Mouse (Mus musculus) lung, postnatal 0 days (tissue): ENCODE measurements around the gene Ahcyl1. TPM values are rescaled to one million over a fixed set of nuclear protein-coding genes. Genes with fewer than 3 reads are reported as not detected.
A peak's percentile ranks its signal among the peaks of the same experiment; 100 is the strongest.

Source experiments
- ATAC-seq: fragments of 200-750 bp; cut with Nextera tagmentation; 2 replicates; pipeline ENCODE4 v1.8.0; 2017; ENCODE audit warnings: moderate library complexity
- DNase-seq: peaks from one replicate; pipeline ENCODE4 v3.0.0-alpha.2; 2016; ENCODE audit warnings: low spot score
- H3K27ac ChIP-seq: fragments of 300-500 bp; sonication (generic); 2 replicates; pipeline ENCODE4 v1.5.1; 2014; ENCODE audit warnings: antibody characterized with exemption, mild to moderate bottlenecking, low read length, mixed read lengths
- H3K27me3 ChIP-seq: fragments of 300-500 bp; sonication (generic); replicated peaks from 2 replicates; pipeline ENCODE4 v1.6.1; 2014; ENCODE audit warnings: low read length, mixed read lengths; ENCODE audit not compliant: insufficient read depth
- H3K36me3 ChIP-seq: fragments of 300-500 bp; sonication (generic); 2 replicates; pipeline ENCODE4 v1.6.1; 2014; ENCODE audit warnings: low read length, mixed read lengths; ENCODE audit not compliant: insufficient read depth
- H3K4me1 ChIP-seq: fragments of 300-500 bp; sonication (generic); 2 replicates; pipeline ENCODE4 v1.6.1; 2014; ENCODE audit warnings: antibody characterized with exemption, low read depth, low read length, mixed read lengths; ENCODE audit not compliant: insufficient read depth
- H3K4me2 ChIP-seq: fragments of 300-500 bp; sonication (generic); replicated peaks from 2 replicates; pipeline ENCODE4 v1.6.1; 2014; ENCODE audit warnings: low read depth, mild to moderate bottlenecking, low read length, moderate library complexity, mixed read lengths
- H3K4me3 ChIP-seq: fragments of 300-500 bp; sonication (generic); 2 replicates; pipeline ENCODE4 v1.5.1; 2014; ENCODE audit warnings: low read depth, low read length
- H3K9ac ChIP-seq: fragments of 300-500 bp; sonication (generic); replicated peaks from 2 replicates; pipeline ENCODE4 v1.6.1; 2014; ENCODE audit warnings: low read depth, mild to moderate bottlenecking
- H3K9me3 ChIP-seq: fragments of 300-500 bp; sonication (generic); 2 replicates; pipeline ENCODE4 v1.6.1; 2016; ENCODE audit warnings: low read length, mixed read lengths
- CTCF ChIP-seq: IDR thresholded peaks from 2 replicates; pipeline ENCODE4 v1.5.1; 2016; ENCODE audit warnings: antibody characterized with exemption, mild to moderate bottlenecking
- EP300 ChIP-seq: IDR thresholded peaks from 2 replicates; pipeline ENCODE4 v1.6.1; 2016; ENCODE audit warnings: antibody characterized with exemption, mild to moderate bottlenecking, control low read depth
- WGBS: fragments of 180-500 bp; shearing (Covaris S2); extraction: QIAGEN DNeasy Blood & Tissue Kit; methylation state at CpG from one replicate; pipeline ENCODE4 v1.1.7; 2014; 5-methylcytosine and 5-hydroxymethylcytosine counted together
- polyA plus RNA-seq: library from polyadenylated mRNA; unstranded; fragments of >200 nt; fragmentation: Nextera tagmentation; extraction: Ambion mirVana; gene quantifications from 2 replicates; pipeline ENCODE4 v1.2.1, GENCODE M21; 2015

The Ahcyl1 gene
- polyA plus RNA-seq, 1 experiment from 2014 or later, result 37.1 TPM

DNA sequence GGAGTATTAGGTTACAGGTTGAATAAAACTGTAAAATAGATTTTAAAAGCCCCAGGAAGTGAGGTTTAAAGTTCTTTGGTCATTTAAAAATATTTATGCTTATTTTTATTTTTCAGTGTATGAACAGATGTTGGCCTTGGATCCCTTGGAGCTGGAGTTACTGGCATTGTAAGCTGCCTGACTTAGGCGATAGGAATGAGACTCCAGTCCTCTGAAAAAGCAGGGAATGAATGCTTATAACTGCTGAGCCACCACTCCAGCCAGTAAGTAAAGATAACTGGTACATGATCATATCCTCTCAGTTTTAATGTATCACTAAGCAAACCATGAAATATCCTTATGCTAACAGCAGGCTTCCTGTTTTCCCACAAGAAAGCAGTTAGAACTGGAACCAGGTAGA lies 8.1 kb downstream of the Ahcyl1 start:
- TF ChIP-seq EP300 (no peak), CTCF (no peak)
- no peaks in the 10 kb centered on the region for H3K36me3 ChIP-seq
- DNase-seq, result no peak
- 26% methylated on average over 1 of the region's 1 CpGs for WGBS
- peaks cover 6% of the 10 kb centered on the region; the same call in 1 of the 2 replicates for H3K4me1 ChIP-seq
- H3K9ac ChIP-seq, result no peak overlapping the region
- no peaks in the 10 kb centered on the region for H3K27me3 ChIP-seq
- H3K9me3 ChIP-seq, result no peaks in the 10 kb centered on the region
- no peak for ATAC-seq
- no peak overlapping the region for H3K4me3 ChIP-seq
- H3K27ac ChIP-seq, result no peak overlapping the region
- no peak overlapping the region for H3K4me2 ChIP-seq

DNA sequence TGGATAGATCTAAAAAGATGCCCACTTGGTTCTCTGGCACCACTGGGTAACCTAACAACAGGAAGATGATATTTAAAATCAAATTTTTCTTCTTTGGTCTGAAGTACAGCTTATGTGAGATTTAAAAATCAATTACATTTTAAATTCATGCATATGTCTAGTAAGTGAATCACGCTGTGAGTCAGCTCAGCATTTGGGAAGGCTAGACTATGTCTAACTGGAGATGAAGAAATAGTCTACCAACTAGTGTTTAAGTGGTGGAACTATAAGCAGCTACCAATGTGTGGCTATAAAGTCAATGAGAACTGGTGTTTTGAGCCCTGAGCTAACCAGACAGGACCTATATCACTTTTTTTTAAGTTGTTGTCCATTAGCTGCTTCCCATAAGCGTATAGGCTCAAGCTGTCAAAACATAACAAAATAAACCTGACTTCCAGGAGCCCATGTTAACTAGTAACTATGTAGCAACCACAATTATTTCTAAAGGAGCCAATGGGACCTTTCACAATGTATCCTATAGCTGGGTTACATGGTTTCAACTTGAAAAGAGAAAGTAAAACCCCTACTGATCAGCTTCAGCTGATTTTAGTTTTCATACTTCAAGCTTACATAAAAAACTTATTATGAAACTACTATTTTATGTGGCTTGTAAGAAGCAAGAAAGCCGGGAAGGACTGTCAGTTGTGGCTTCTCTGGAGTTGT lies 9.9 kb downstream of the Ahcyl1 start:
- Histone ChIP-seq H3K4me1 (peaks cover 6% of the 10 kb centered on the region; the same call in 1 of the 2 replicates), H3K9me3 (no peaks in the 10 kb centered on the region), H3K36me3 (no peaks in the 10 kb centered on the region), H3K4me2 (no peak overlapping the region), H3K9ac (no peak overlapping the region), H3K4me3 (no peak overlapping the region), H3K27ac (no peak overlapping the region), H3K27me3 (no peaks in the 10 kb centered on the region)
- WGBS, result 85% methylated on average over 3 of the region's 3 CpGs
- ATAC-seq (no peak), DNase-seq (no peak)
- TF ChIP-seq EP300, result no peak
- no peak for TF ChIP-seq CTCF

DNA sequence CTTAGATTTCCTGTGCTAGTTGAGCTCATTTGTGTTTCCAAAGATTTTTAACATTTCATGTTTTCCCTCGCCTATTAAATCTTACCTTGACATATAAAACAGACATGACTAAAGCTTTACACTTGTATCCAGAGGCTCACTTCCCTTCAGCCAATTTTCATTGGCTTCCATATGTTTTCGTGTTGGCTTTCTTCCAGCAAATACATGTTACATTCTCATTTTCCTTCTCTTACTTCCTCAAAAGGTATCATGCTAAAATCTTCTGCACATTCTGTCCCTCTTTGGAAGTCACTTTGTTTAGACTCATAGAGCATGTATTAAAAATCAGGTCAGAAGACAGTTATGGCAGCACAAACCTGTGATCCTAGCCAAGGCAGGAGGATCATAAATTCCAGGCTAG lies 10.7 kb downstream of the Ahcyl1 start:
- Histone ChIP-seq H3K27ac (no peak overlapping the region), H3K36me3 (no peaks in the 10 kb centered on the region), H3K4me1 (peaks cover 6% of the 10 kb centered on the region; the same call in 1 of the 2 replicates), H3K4me3 (no peak overlapping the region), H3K27me3 (no peaks in the 10 kb centered on the region), H3K4me2 (no peak overlapping the region), H3K9ac (no peak overlapping the region), H3K9me3 (no peaks in the 10 kb centered on the region)
- 73% methylated on average over 2 of the region's 2 CpGs for WGBS
- DNase-seq (no peak), ATAC-seq (no peak)
- no peak for TF ChIP-seq CTCF
- TF ChIP-seq EP300, result no peak

DNA sequence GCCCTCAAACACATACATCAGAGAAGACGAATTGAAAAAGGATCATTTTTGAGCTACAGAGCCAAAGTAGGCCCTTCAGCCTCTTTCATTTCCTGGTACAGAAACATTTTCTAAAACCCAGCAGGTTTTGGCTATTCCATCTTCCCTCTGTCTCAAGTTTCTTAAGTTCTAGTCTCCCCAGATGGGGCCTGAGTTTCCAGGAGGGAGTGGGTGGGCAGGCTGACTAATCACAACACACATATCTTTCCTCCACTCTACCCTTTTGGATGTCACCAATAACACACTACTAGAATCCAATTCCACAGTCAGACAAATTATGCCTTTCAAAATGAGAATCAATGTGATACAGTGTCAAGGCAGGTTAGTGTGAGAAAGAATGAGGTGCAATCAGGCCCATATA lies 12.8 kb downstream of the Ahcyl1 start:
- WGBS, result 83% methylated on average over 1 of the region's 1 CpGs
- DNase-seq (no peak), ATAC-seq (no peak)
- H3K9me3 ChIP-seq, result no peaks in the 10 kb centered on the region
- no peak overlapping the region for H3K4me2 ChIP-seq
- no peak for TF ChIP-seq CTCF
- no peak for TF ChIP-seq EP300
- H3K36me3 ChIP-seq, result no peaks in the 10 kb centered on the region
- H3K27me3 ChIP-seq, result no peaks in the 10 kb centered on the region
- H3K27ac ChIP-seq, result no peak overlapping the region
- H3K4me3 ChIP-seq, result no peak overlapping the region
- no peaks in the 10 kb centered on the region for H3K4me1 ChIP-seq
- H3K9ac ChIP-seq, result no peak overlapping the region

DNA sequence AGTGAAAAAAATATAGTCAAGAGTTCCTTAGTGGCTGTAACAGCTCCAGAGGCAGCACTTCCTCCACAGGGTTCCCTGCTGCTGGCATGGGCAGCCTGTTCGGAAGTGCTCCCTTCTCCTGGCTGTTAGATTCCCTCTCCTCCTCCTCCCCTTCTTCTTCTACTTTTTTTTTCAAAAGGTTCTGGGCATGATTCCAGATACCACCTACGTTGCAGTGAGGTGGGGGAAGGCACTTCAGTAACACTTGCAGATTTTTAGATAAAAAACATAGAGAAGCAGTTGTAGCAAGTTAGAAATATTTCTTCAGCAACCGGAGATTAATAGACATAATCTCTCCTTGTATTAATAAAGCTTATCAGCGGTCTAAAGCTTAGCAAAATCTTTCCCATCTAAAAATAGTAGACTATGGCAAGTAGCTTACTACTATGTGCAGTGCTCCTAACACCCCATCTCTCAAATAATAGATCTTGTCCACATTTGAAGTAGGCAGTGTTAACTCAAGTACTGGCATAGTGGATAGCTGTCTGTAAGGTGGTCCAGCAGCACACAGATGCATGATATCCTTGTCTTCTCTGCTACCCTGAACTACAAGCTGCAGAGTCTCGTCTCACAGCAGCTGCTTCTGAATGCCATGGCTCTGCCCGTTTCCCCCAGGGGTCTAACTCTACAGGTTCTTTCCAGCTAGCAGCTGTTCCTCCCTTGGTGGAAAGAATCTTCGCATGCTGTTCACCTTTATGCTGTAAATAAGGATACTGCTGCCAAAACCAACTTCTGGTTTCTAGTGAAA lies 15.4 kb downstream of the Ahcyl1 start:
- Histone ChIP-seq H3K27me3 (no peaks in the 10 kb centered on the region), H3K4me1 (no peaks in the 10 kb centered on the region), H3K4me2 (peak overlapping the region; percentile 19; the same call in 1 of the 2 replicates), H3K9ac (no peak overlapping the region), H3K4me3 (no peak overlapping the region), H3K36me3 (0 out of 2 replicates have a peak, but pooled peaks cover under 1% of the 10 kb centered on the region), H3K27ac (peak overlapping the region; percentile 6; the same call in 1 of the 2 replicates), H3K9me3 (no peaks in the 10 kb centered on the region)
- no peak for TF ChIP-seq EP300
- no peak for TF ChIP-seq CTCF
- DNase-seq (peak; percentile 46), ATAC-seq (peak; percentile 62)
- 12% methylated on average over 7 of the region's 7 CpGs for WGBS

DNA sequence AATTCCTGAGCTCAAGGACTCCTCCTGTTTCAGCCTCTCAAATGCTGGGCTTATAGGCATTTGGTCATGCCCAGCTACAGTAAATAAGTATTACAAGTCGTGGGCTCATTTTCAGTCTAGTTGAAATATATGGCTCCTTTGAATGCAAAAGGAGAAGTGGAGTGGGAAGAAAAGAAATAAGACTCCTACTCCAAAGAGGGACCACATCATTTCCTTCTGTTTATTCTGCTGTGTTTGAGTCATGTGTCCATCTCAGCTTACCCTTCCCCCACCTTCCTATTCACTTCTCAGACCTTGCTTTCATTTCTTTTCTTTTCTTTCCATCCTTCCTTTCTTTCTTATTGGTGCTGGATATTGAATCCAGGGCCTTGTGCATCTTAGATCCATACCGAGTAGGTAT lies 24.9 kb downstream of the Ahcyl1 start:
- Histone ChIP-seq H3K27me3 (no peaks in the 10 kb centered on the region), H3K4me2 (no peak overlapping the region), H3K9ac (no peak overlapping the region), H3K4me3 (no peak overlapping the region), H3K36me3 (peaks cover 55% of the 10 kb centered on the region), H3K4me1 (no peaks in the 10 kb centered on the region), H3K9me3 (no peaks in the 10 kb centered on the region), H3K27ac (no peak overlapping the region)
- WGBS, result 92% methylated on average over 2 of the region's 2 CpGs
- no peak for TF ChIP-seq EP300
- no peak for TF ChIP-seq CTCF
- ATAC-seq (no peak), DNase-seq (no peak)
